8 mouse cellular contexts compared by ENCODE assay signal in the genomic region with DNA sequence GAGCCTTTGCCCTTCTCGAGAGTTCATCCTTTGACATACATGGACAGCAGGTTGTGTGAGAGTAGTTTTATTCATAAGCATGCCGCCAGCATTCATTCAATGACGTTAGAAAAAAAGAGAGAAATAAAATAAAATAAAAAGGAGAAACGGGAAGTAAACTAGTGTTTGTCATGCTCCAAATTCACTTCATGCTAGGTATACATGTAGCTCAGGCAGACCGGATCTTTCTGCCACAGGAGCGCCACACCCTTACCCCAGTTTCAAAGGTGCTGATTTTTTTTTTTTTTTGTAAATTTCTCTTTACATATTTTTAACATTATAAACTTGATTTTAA. TPM values are rescaled to one million over a fixed set of nuclear protein-coding genes. Genes with fewer than 3 reads are reported as not detected.
DNase-seq lines count a peak whose midpoint lies in the region; ATAC-seq and TF ChIP-seq lines count a peak whose summit lies in the region.

No protein-coding gene starts in this region.

- DNase-seq in heart, postnatal 0 days (ENCODE audit: low spot score): no peak
- no peak for DNase-seq in heart, adult 9 months (ENCODE audit: low spot score in 2 of 2)
- DNase-seq in hindbrain, postnatal 0 days (ENCODE audit: low spot score): no peak
- DNase-seq in frontal cortex, postnatal 14 days (ENCODE audit: low spot score in 2 of 2): no peak
- DNase-seq in adrenal gland, adult 18-20 months (ENCODE audit: low spot score in 2 of 2): no peak
- no peak for DNase-seq in kidney, adult 11 months

- peak overlapping the region; percentile 84 for H3K9ac ChIP-seq in heart, postnatal 0 days (replicated peaks; ENCODE audit: low read depth, low read length)
- peak overlapping the region; percentile 59 for H3K9ac ChIP-seq in hindbrain, postnatal 0 days (replicated peaks; ENCODE audit: low read length)
- H3K9ac ChIP-seq in midbrain, embryonic 16.5 days (ENCODE audit: low read depth, low read length): peak overlapping the region; percentile 84

- peak overlapping the region; percentile 85 for H3K27ac ChIP-seq in heart, postnatal 0 days (ENCODE audit: low read depth)
- peak overlapping the region; percentile 64; the same call in 1 of the 2 replicates for H3K27ac ChIP-seq in hindbrain, postnatal 0 days
- H3K27ac ChIP-seq in midbrain, embryonic 16.5 days (ENCODE audit: low read length): no peak overlapping the region; the same call in 1 of the 2 replicates

- peak overlapping the region; percentile 85 for H3K4me3 ChIP-seq in heart, postnatal 0 days (ENCODE audit: low read depth, low read length)
- H3K4me3 ChIP-seq in hindbrain, postnatal 0 days (ENCODE audit: low read length): peak overlapping the region; percentile 69
- H3K4me3 ChIP-seq in midbrain, embryonic 16.5 days (ENCODE audit: low read depth, low read length): peak overlapping the region; percentile 81

- peaks cover 4% of the 10 kb centered on the region; the same call in 1 of the 2 replicates for H3K36me3 ChIP-seq in heart, postnatal 0 days (replicated peaks; ENCODE audit: control insufficient read depth, insufficient read depth, low read length)
- H3K36me3 ChIP-seq in hindbrain, postnatal 0 days (ENCODE audit: insufficient read depth, low read length): no peaks in the 10 kb centered on the region
- no peaks in the 10 kb centered on the region for H3K36me3 ChIP-seq in midbrain, embryonic 16.5 days (ENCODE audit: control insufficient read depth, insufficient read depth, low read length)

- H3K9me3 ChIP-seq in heart, postnatal 0 days (replicated peaks; ENCODE audit: control insufficient read depth, low read length): no peaks in the 10 kb centered on the region
- no peaks in the 10 kb centered on the region for H3K9me3 ChIP-seq in hindbrain, postnatal 0 days (ENCODE audit: low read length)
- no peaks in the 10 kb centered on the region for H3K9me3 ChIP-seq in midbrain, embryonic 16.5 days (replicated peaks; ENCODE audit: control insufficient read depth, low read length, poor library complexity, severe bottlenecking)

- peak overlapping the region; percentile 98 for H3K4me2 ChIP-seq in heart, postnatal 0 days (ENCODE audit: low read depth, low read length)
- peak overlapping the region; percentile 94 for H3K4me2 ChIP-seq in hindbrain, postnatal 0 days (ENCODE audit: low read depth, low read length)
- peak overlapping the region; percentile 75 for H3K4me2 ChIP-seq in midbrain, embryonic 16.5 days (ENCODE audit: low read length)

- no peak for TF ChIP-seq CTCF in heart, postnatal 0 days (IDR thresholded peaks at IDR 0.05; ENCODE audit: low read depth)
- no peak for TF ChIP-seq CTCF in hindbrain, postnatal 0 days (IDR thresholded peaks at IDR 0.05; ENCODE audit: low read depth)

- H3K27me3 ChIP-seq in heart, postnatal 0 days (ENCODE audit: control insufficient read depth, insufficient read depth, low read length): no peaks in the 10 kb centered on the region
- no peaks in the 10 kb centered on the region; the same call in 1 of the 2 replicates for H3K27me3 ChIP-seq in hindbrain, postnatal 0 days (ENCODE audit: insufficient read depth, low read length)
- no peaks in the 10 kb centered on the region for H3K27me3 ChIP-seq in midbrain, embryonic 16.5 days (ENCODE audit: control insufficient read depth, insufficient read depth, low read depth, low read length)

- no peak for TF ChIP-seq EP300 in heart, postnatal 0 days (IDR thresholded peaks at IDR 0.05; ENCODE audit: low read depth)

- no peak for ATAC-seq in heart, postnatal 0 days (ENCODE audit: insufficient read depth, low read depth)
- ATAC-seq in activated CD4-positive, CD25-positive, alpha-beta regulatory T cell, adult 4 months: peak; percentile 21
- no peak for ATAC-seq in hindbrain, postnatal 0 days
- no peak for ATAC-seq in midbrain, embryonic 16.5 days

- peaks cover 4% of the 10 kb centered on the region; the same call in 1 of the 2 replicates for H3K4me1 ChIP-seq in heart, postnatal 0 days (ENCODE audit: control insufficient read depth, insufficient read depth)
- no peaks in the 10 kb centered on the region; the same call in 1 of the 2 replicates for H3K4me1 ChIP-seq in hindbrain, postnatal 0 days (ENCODE audit: insufficient read depth, low read length)
- H3K4me1 ChIP-seq in midbrain, embryonic 16.5 days (ENCODE audit: control insufficient read depth, insufficient read depth, low read length): peaks cover 6% of the 10 kb centered on the region

- 6% methylated on average over 6 of the region's 6 CpGs for WGBS in heart, postnatal 0 days
- WGBS in hindbrain, postnatal 0 days: 9% methylated on average over 6 of the region's 6 CpGs
- WGBS in midbrain, embryonic 16.5 days: 13% methylated on average over 6 of the region's 6 CpGs

RNA-seq across cellular contexts. Expression of gene Cab39l, which starts 0.7 kb away (rescaled TPM):
- total RNA-seq in heart, postnatal 0 days (2014; rRNA removed; ENCODE audit: low replicate concordance): 7.1 and 12.3 TPM in 2 replicates
- polyA plus RNA-seq in heart, postnatal 0 days (2015; fragmentation: Nextera tagmentation; extraction: Ambion mirVana): 12.9 and 15.0 TPM in 2 replicates
- 10 to 100 TPM; 70.3 to 84.5 TPM for polyA plus RNA-seq in activated CD4-positive, CD25-positive, alpha-beta regulatory T cell, adult 4 months (2017; shearing (Covaris generic))
- 16.9 and 22.1 TPM in 2 replicates for total RNA-seq in hindbrain, postnatal 0 days (2014; rRNA removed)
- polyA plus RNA-seq in hindbrain, postnatal 0 days (2015; fragmentation: Nextera tagmentation; extraction: Ambion mirVana): 32.4 and 35.2 TPM in 2 replicates
- polyA plus RNA-seq in midbrain, embryonic 16.5 days (2015; fragmentation: Nextera tagmentation; extraction: Ambion mirVana): 22.2 and 22.4 TPM in 2 replicates
- 10 to 100 TPM; 36.4 to 39.4 TPM for total RNA-seq in adrenal gland, adult 18-20 months (2021)

RNA-seq across cellular contexts. Expression of gene Setdb2, which starts 0.8 kb away (rescaled TPM):
- 0.23 and 3.7 TPM in 2 replicates for total RNA-seq in heart, postnatal 0 days (2014; rRNA removed; ENCODE audit: low replicate concordance)
- 4.7 and 4.9 TPM in 2 replicates for polyA plus RNA-seq in heart, postnatal 0 days (2015; fragmentation: Nextera tagmentation; extraction: Ambion mirVana)
- polyA plus RNA-seq in activated CD4-positive, CD25-positive, alpha-beta regulatory T cell, adult 4 months (2017; shearing (Covaris generic)): 10 to 100 TPM; 18.0 to 21.7 TPM
- 4.2 and 6.5 TPM in 2 replicates for total RNA-seq in hindbrain, postnatal 0 days (2014; rRNA removed)
- 4.4 and 5.6 TPM in 2 replicates for polyA plus RNA-seq in hindbrain, postnatal 0 days (2015; fragmentation: Nextera tagmentation; extraction: Ambion mirVana)
- polyA plus RNA-seq in midbrain, embryonic 16.5 days (2015; fragmentation: Nextera tagmentation; extraction: Ambion mirVana): 6.0 and 7.3 TPM in 2 replicates
- total RNA-seq in adrenal gland, adult 18-20 months (2021): 1 to 10 TPM; 3.8 to 4.7 TPM

RNA-seq across cellular contexts. Expression of gene Phf11c, which starts 46.3 kb away (rescaled TPM):
- 0.46 TPM in 1 of 2 replicates, not detected in the other for total RNA-seq in heart, postnatal 0 days (2014; rRNA removed; ENCODE audit: low replicate concordance)
- polyA plus RNA-seq in heart, postnatal 0 days (2015; fragmentation: Nextera tagmentation; extraction: Ambion mirVana): 0.15 and 0.18 TPM in 2 replicates
- polyA plus RNA-seq in activated CD4-positive, CD25-positive, alpha-beta regulatory T cell, adult 4 months (2017; shearing (Covaris generic)): 10 to 100 TPM; 23.7 to 27.1 TPM
- total RNA-seq in hindbrain, postnatal 0 days (2014; rRNA removed): 0.05 and 0.32 TPM in 2 replicates
- polyA plus RNA-seq in hindbrain, postnatal 0 days (2015; fragmentation: Nextera tagmentation; extraction: Ambion mirVana): 0.06 and 0.11 TPM in 2 replicates
- 0.10 and 0.21 TPM in 2 replicates for polyA plus RNA-seq in midbrain, embryonic 16.5 days (2015; fragmentation: Nextera tagmentation; extraction: Ambion mirVana)
- under 1 TPM; 0.35 to 0.36 TPM for total RNA-seq in adrenal gland, adult 18-20 months (2021)

Comparison
In these comparisons a context has a peak if more than half of its experiments do, and no peak if none do; other contexts are left out.
1. RNA of gene Phf11c, which starts 46.3 kb away (polyA plus RNA-seq): 23.7 to 27.1 TPM in activated CD4-positive, CD25-positive, alpha-beta regulatory T cell, adult 4 months; 0.10 to 0.21 TPM in midbrain, embryonic 16.5 days, 0.15 to 0.18 TPM in heart, postnatal 0 days and 0.06 to 0.11 TPM in hindbrain, postnatal 0 days; every median in the first group is over 10 times any median in the second.
2. Peak in every context shown above with its lines, with median percentiles within 50 percentile points of each other: H3K4me2 ChIP-seq, H3K4me3 ChIP-seq and H3K9ac ChIP-seq.